In genomic region chr1:118895026-118895762, GRCm38 (mm10) we compare ENCODE assay signal across 11 mouse cellular contexts.
DNase-seq lines count a peak whose midpoint lies in the region; ATAC-seq lines count a peak whose summit lies in the region.
"Had no signal": no experiment of that assay in that cellular context is flagged by ENCODE, and none has a peak within 500 bp of the region (broad histone marks: within the 10 kb centered on the region; RNA-seq: fewer than 3 reads in every experiment).

No protein-coding gene starts in this region.

- H3K9me3 ChIP-seq in heart, embryonic 12.5 days (replicated peaks), result no peaks in the 10 kb centered on the region
- H3K9me3 ChIP-seq: forebrain, embryonic 13.5 days; liver, embryonic 13.5 days had no signal

- peaks cover 2% of the 10 kb centered on the region; the same call in 1 of the 2 replicates for H3K4me1 ChIP-seq in heart, embryonic 12.5 days (replicated peaks)
- H3K4me1 ChIP-seq: liver, embryonic 13.5 days had no signal

- H3K27ac ChIP-seq in heart, embryonic 12.5 days (ENCODE audit: poor library complexity, severe bottlenecking), result no peak overlapping the region
- H3K27ac ChIP-seq: forebrain, embryonic 13.5 days; liver, embryonic 13.5 days had no signal

- DNase-seq in heart, adult 18-20 months, result peak; percentile 39 to 49
- DNase-seq in urinary bladder, postnatal 14 days (ENCODE audit: low spot score), result peak; percentile 69
- no peak for DNase-seq in urinary bladder, postnatal 10 days (ENCODE audit: low spot score)
- DNase-seq in heart, postnatal 4 days, result peak; percentile 66
- DNase-seq in thymus, adult 18-20 months, result no peak
- DNase-seq in layer of hippocampus, adult 11-12 months (ENCODE audit: low spot score), result no peak
- no peak for DNase-seq in kidney, adult 8-10 months
- DNase-seq: liver, embryonic 13.5 days; midbrain, embryonic 14.5 days had no signal

- H3K9ac ChIP-seq in heart, embryonic 12.5 days, result no peak overlapping the region
- H3K9ac ChIP-seq: forebrain, embryonic 13.5 days; liver, embryonic 13.5 days had no signal

- no peaks in the 10 kb centered on the region for H3K36me3 ChIP-seq in heart, embryonic 12.5 days
- H3K36me3 ChIP-seq: liver, embryonic 13.5 days had no signal

- no peak; the same call in 1 of the 2 replicates for ATAC-seq in heart, embryonic 12.5 days (ENCODE audit: insufficient number of reproducible peaks, low FRiP score)
- ATAC-seq: forebrain, embryonic 13.5 days had no signal

- H3K4me3 ChIP-seq in heart, embryonic 12.5 days, result no peak overlapping the region
- H3K4me3 ChIP-seq: forebrain, embryonic 13.5 days; liver, embryonic 13.5 days had no signal

- 72% methylated on average over 9 of the region's 9 CpGs for WGBS in heart, embryonic 12.5 days

- H3K4me2 ChIP-seq in heart, embryonic 12.5 days, result no peak overlapping the region
- H3K4me2 ChIP-seq: forebrain, embryonic 13.5 days; liver, embryonic 13.5 days had no signal

- H3K27me3 ChIP-seq in heart, embryonic 12.5 days (replicated peaks), result no peaks in the 10 kb centered on the region; the same call in 1 of the 2 replicates
- H3K27me3 ChIP-seq: liver, embryonic 13.5 days had no signal

Comparison
In these comparisons a context has a peak if more than half of its experiments do, and no peak if none do; other contexts are left out.
1. DNase-seq: peak in heart, adult 18-20 months (2 of 2), urinary bladder, postnatal 14 days (single experiment) and heart, postnatal 4 days (single experiment); none in urinary bladder, postnatal 10 days (single experiment), thymus, adult 18-20 months (0 of 2), layer of hippocampus, adult 11-12 months (single experiment) and kidney, adult 8-10 months (0 of 2).